Mouse (Mus musculus) forebrain, embryonic 13.5 days (tissue): ENCODE results near the gene Acss2. TPM values are rescaled to one million over a fixed set of nuclear protein-coding genes. Genes with fewer than 3 reads are reported as not detected.

Source experiments
- ATAC-seq: fragments of 200-750 bp; cut with Nextera tagmentation; 2 replicates; pipeline ENCODE4 v1.8.0; 2017
- H3K27ac ChIP-seq: fragments of 300-500 bp; sonication (generic); 2 replicates; pipeline ENCODE4 v1.5.1; 2015; ENCODE audit warnings: inconsistent platforms, mild to moderate bottlenecking, moderate library complexity
- H3K27me3 ChIP-seq: fragments of 300-500 bp; sonication (generic); 2 replicates; pipeline ENCODE4 v1.6.1; 2015; ENCODE audit warnings: mild to moderate bottlenecking, inconsistent platforms
- H3K36me3 ChIP-seq: fragments of 300-500 bp; sonication (generic); 2 replicates; pipeline ENCODE4 v1.6.1; 2015; ENCODE audit warnings: mild to moderate bottlenecking, inconsistent platforms; ENCODE audit not compliant: poor library complexity, severe bottlenecking
- H3K4me1 ChIP-seq: fragments of 300-500 bp; sonication (generic); 2 replicates; pipeline ENCODE4 v1.6.1; 2015; ENCODE audit warnings: inconsistent platforms
- H3K4me2 ChIP-seq: fragments of 300-500 bp; sonication (generic); 2 replicates; pipeline ENCODE4 v1.6.1; 2015; ENCODE audit warnings: inconsistent platforms, mild to moderate bottlenecking, moderate library complexity
- H3K4me3 ChIP-seq: fragments of 300-500 bp; sonication (generic); 2 replicates; pipeline ENCODE4 v1.5.1; 2015; ENCODE audit warnings: mild to moderate bottlenecking, inconsistent platforms
- H3K9ac ChIP-seq: fragments of 300-500 bp; sonication (generic); 2 replicates; pipeline ENCODE4 v1.6.1; 2015; ENCODE audit warnings: mild to moderate bottlenecking, inconsistent platforms
- H3K9me3 ChIP-seq: fragments of 300-500 bp; sonication (generic); replicated peaks from 2 replicates; pipeline ENCODE4 v1.6.1; 2016; ENCODE audit warnings: inconsistent platforms
- WGBS: fragments of 180-500 bp; shearing (Covaris S2); methylation state at CpG from one replicate; pipeline ENCODE4 v1.1.7; 2015; 5-methylcytosine and 5-hydroxymethylcytosine counted together
- polyA plus RNA-seq: library from polyadenylated mRNA; unstranded; fragments of >200 nt; fragmentation: Nextera tagmentation; extraction: Ambion mirVana; gene quantifications from 2 replicates; pipeline ENCODE4 v1.2.1, GENCODE M21; 2015

Acss2 gene
- polyA plus RNA-seq: 19.0 and 22.8 TPM in 2 replicates

- peak; percentile 99 for ATAC-seq
- peaks cover 33% of the 10 kb centered on the region for H3K4me1 ChIP-seq
- H3K9ac ChIP-seq: peak within 1 kb of the TSS; percentile 68
- H3K36me3 ChIP-seq: no peaks in the 10 kb centered on the region
- H3K27ac ChIP-seq: peak within 1 kb of the TSS; percentile 74
- H3K4me3 ChIP-seq: peak within 1 kb of the TSS; percentile 71
- H3K27me3 ChIP-seq: no peaks in the 10 kb centered on the region; the same call in 1 of the 2 replicates
- 2% methylated on average over 70 of the region's 70 CpGs for WGBS
- H3K4me2 ChIP-seq: peak within 1 kb of the TSS; percentile 75
- no peaks in the 10 kb centered on the region for H3K9me3 ChIP-seq
These were observed at the start of gene Acss2, which contains the start of gene Ggt7 for GRCm38 (mm10) chr2:155517455-155518423. TSS of gene Acss2 (plus strand) at chr2:155517948. TSS of gene Ggt7 (minus strand) at chr2:155518237.

DNA sequence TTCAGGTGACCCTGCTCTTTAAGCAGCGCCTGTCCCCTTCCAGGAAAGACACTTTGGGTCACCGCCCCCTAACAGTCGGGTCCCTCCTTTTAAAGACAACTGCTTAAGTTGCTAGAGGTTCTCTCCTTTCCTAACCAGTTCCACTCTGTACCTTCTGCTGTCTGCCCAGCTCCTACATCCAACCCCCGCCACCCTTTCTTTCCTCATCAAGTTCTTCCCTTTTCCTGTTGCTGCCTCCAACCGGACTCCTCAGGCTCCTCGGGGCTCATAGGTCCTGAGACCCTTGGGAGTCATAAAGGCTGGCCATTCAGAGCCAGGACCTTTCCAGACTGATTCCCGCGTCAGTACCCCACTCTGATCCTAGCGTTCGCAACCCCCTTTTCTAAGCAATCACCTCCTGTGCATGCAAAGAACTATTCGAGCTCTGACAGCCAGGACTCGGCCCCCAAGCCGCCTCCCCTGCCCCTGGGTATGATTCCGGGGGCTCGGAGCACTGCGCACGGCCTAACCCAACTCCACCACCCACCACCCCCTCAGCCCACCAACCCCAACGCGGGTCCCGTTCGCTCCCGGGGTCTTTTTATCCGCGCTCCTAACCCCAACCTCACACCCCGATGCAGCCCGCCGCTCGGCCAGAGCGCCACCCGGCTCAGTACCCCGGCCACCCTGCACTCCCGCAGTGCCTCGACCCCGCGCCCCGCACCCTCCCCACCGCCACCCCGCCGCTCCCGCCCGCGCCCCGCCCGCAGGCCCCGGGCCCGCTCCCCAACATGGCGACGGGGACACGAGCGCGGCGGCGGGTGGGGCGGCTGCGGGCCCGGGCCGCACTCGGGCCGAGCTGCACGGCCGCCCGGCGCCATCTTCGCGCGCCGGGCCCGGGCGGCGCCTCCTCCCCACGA lies 44.8 kb upstream of the Acss2 start:
- peak; percentile 62 for ATAC-seq

DNA sequence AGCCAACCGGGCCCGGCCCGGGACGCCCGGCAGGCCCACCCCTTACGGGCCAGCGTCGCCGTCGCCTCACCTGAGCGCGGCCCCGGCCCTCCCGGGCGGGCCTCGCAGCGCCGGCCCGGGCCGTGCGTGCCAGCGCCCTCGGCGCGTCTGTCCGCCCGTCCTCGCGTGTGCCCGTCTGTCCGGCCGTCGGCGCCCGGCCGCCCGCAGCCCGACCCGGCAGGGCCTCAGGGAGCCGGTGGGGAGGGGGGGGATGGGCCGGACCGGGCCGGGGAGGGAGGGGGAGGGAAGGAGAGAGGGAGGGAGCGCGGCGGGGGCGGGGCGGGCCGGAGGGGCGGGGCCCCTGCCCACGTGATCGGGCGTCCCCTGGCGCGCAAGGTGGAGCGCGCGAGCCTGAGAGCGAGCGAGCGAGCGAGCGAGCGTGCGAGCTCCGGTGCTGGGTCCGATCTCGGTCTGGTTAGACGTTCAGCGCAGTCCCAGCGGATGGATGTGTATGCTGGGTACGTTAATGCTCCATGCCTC lies 44.1 kb upstream of the Acss2 start, which contains the start of gene Ncoa6:
Gene Ncoa6 (minus strand): TSS at position 325 of the 519 bp plus-strand sequence.
- Histone ChIP-seq H3K36me3 (no peaks in the 10 kb centered on the region), H3K27ac (peak within 1 kb of the TSS; percentile 85), H3K9ac (peak within 1 kb of the TSS; percentile 95), H3K27me3 (no peaks in the 10 kb centered on the region), H3K4me2 (peak within 1 kb of the TSS; percentile 87), H3K4me3 (peak within 1 kb of the TSS; percentile 90), H3K9me3 (no peaks in the 10 kb centered on the region), H3K4me1 (peaks cover 36% of the 10 kb centered on the region)
- 0% methylated on average over 47 of the region's 72 CpGs for WGBS
- ATAC-seq: peak; percentile 89

More for the DNA sequence above, 44.8 kb upstream of the Acss2 start:
- no peaks in the 10 kb centered on the region for H3K27me3 ChIP-seq
- peak overlapping the region; percentile 90 for H3K4me3 ChIP-seq
- no peaks in the 10 kb centered on the region for H3K9me3 ChIP-seq
- H3K4me2 ChIP-seq: peak overlapping the region; percentile 87
- peak overlapping the region; percentile 95 for H3K9ac ChIP-seq
- H3K4me1 ChIP-seq: peaks cover 36% of the 10 kb centered on the region
- WGBS: 2% methylated on average over 32 of the region's 71 CpGs
- H3K36me3 ChIP-seq: no peaks in the 10 kb centered on the region
- H3K27ac ChIP-seq: peak overlapping the region; percentile 85

GRCm38 (mm10) chr2:155482021-155482420 lies 35.7 kb upstream of the Acss2 start:
- no peak; the same call in 1 of the 2 replicates for ATAC-seq
- WGBS: 36% methylated on average over 3 of the region's 3 CpGs
- Histone ChIP-seq H3K4me2 (no peak overlapping the region), H3K9ac (no peak overlapping the region), H3K27ac (no peak overlapping the region), H3K4me3 (no peak overlapping the region), H3K36me3 (no peaks in the 10 kb centered on the region), H3K27me3 (no peaks in the 10 kb centered on the region), H3K4me1 (no peaks in the 10 kb centered on the region), H3K9me3 (0 out of 2 replicates have a peak, but pooled peaks cover 4% of the 10 kb centered on the region)

GRCm38 (mm10) chr2:155490998-155491397 lies 26.8 kb upstream of the Acss2 start:
- no peak overlapping the region for H3K9ac ChIP-seq
- no peak overlapping the region for H3K27ac ChIP-seq
- no peaks in the 10 kb centered on the region for H3K9me3 ChIP-seq
- no peaks in the 10 kb centered on the region for H3K27me3 ChIP-seq
- H3K4me3 ChIP-seq: no peak overlapping the region
- ATAC-seq: no peak
- H3K36me3 ChIP-seq: peaks cover 48% of the 10 kb centered on the region
- whole genome bisulfite sequencing: 97% methylated on average over 6 of the region's 6 CpGs
- no peaks in the 10 kb centered on the region for H3K4me1 ChIP-seq
- H3K4me2 ChIP-seq: no peak overlapping the region

- Histone ChIP-seq H3K4me2 (no peak overlapping the region), H3K9me3 (no peaks in the 10 kb centered on the region), H3K36me3 (peaks cover 61% of the 10 kb centered on the region), H3K4me3 (no peak overlapping the region), H3K27me3 (no peaks in the 10 kb centered on the region), H3K4me1 (peaks cover 15% of the 10 kb centered on the region), H3K27ac (no peak overlapping the region), H3K9ac (no peak overlapping the region)
- WGBS: 92% methylated on average over 7 of the region's 7 CpGs
- no peak for ATAC-seq
These were observed 15.2 kb upstream of the Acss2 start for GRCm38 (mm10) chr2:155502596-155502995.

DNA sequence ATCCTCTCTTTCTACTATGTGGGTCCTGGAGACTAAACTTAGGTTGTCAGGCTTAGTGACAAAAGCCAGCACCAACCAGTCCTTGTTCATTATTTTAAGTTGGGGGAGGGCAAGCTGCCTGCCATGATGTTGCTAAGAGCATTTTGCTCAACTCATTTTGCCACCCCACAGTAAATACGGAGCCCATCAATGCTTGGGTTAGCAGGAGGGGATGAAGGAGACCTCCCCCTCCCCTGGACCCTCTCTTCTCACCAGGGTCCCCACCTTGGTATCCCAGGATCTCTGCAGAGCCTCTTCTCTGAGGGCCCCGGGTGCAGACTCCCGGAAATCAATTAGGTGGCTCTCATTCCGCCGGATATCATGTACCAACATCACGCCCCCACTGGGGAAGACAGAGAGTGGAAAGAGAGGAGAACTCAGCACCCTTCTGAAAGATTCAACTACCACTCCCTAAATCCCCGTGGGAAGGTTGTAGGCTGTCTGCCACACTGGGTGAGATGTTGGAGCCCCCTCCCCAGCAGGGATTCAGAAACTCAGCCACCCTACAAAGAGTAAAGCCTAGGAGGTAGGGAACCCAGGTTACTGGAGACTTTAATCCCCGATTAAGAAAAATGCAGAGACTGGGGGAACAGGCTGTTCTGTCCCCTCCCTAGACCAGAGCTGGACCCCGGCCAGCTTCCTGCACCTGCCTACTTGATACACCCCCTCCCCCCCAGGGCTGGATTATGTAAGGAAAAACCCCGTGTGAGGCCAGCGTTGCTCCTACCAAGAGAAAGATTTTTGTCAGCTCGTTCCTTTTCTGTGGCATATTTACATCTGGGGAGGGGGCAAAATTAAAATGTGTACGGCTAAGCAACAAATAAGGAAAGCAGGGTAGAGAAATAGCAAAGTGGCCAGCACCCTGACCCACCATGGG lies 13.1 kb upstream of the Acss2 start:
- peaks cover 22% of the 10 kb centered on the region for H3K4me1 ChIP-seq
- H3K36me3 ChIP-seq: peaks cover 45% of the 10 kb centered on the region
- peak overlapping the region; percentile 11; the same call in 1 of the 2 replicates for H3K27ac ChIP-seq
- no peaks in the 10 kb centered on the region for H3K27me3 ChIP-seq
- WGBS: 50% methylated on average over 13 of the region's 13 CpGs
- H3K9me3 ChIP-seq: no peaks in the 10 kb centered on the region
- ATAC-seq: no peak
- no peak overlapping the region for H3K4me3 ChIP-seq
- no peak overlapping the region for H3K4me2 ChIP-seq
- H3K9ac ChIP-seq: peak overlapping the region; percentile 34; the same call in 1 of the 2 replicates

DNA sequence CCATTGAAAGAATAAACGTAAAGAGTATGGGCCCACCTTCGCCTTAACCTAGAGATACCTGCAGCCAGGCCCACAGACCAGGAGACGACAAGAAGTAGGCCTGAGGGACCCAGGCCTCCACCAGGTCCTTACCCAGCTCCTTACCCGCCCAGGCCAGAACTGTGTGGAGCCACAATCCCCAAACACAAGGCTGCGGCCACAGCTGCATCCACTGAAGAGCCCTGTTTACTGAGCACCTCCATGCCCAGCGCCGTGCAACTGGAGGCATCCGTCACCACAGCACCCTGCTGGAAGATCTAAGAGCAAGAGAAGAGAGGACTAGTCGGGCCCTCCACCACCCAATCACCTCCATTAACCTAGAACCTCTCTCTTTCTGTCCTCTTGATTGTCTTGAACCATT lies 11.9 kb upstream of the Acss2 start:
- H3K27me3 ChIP-seq: no peaks in the 10 kb centered on the region
- H3K9ac ChIP-seq: no peak overlapping the region
- no peak overlapping the region for H3K27ac ChIP-seq
- H3K4me1 ChIP-seq: peaks cover 22% of the 10 kb centered on the region
- no peaks in the 10 kb centered on the region for H3K9me3 ChIP-seq
- H3K4me3 ChIP-seq: no peak overlapping the region
- H3K36me3 ChIP-seq: peaks cover 36% of the 10 kb centered on the region
- H3K4me2 ChIP-seq: no peak overlapping the region
- no peak for ATAC-seq
- WGBS: 95% methylated on average over 9 of the region's 9 CpGs

DNA sequence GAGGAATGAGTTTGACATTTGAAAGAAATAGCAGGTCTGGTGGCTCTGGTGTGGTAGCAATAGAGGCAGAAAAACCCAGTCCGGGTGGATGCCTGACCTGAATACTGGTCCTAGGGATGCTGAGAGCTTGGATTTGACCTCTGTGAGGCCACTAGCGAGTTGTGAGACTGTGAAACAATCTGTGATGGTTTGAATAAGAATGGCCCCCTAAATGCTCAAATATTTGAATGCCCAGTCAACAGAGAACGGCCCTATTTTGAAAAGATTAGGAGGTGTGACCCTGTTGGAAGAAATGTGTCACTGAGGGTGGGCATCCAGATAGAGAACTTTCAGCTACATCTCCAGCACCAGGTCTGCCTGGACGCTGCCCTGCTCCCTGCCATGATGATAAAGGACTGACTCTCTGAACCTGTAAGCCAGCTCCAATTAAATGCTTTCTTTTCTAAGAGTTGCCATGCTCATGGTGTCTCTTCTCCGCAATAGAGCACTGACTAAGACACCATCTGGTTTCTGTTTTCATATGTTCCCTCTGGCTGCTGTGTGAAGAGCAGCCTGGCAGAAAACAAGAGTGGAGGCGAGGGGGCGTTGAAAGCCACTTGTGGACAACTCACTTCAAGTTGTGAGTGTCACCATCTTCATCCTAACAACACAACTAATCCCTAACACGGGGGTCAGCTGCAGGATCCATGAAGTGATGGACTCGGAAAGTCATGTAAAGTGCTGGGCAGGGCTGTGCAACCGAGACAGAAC lies 9.9 kb upstream of the Acss2 start:
- Histone ChIP-seq H3K36me3 (peaks cover 21% of the 10 kb centered on the region), H3K9ac (no peak overlapping the region), H3K4me3 (no peak overlapping the region), H3K9me3 (no peaks in the 10 kb centered on the region), H3K4me1 (peaks cover 26% of the 10 kb centered on the region), H3K4me2 (no peak overlapping the region), H3K27ac (no peak overlapping the region), H3K27me3 (no peaks in the 10 kb centered on the region)
- no peak for ATAC-seq
- 68% methylated on average over 10 of the region's 10 CpGs for WGBS

DNA sequence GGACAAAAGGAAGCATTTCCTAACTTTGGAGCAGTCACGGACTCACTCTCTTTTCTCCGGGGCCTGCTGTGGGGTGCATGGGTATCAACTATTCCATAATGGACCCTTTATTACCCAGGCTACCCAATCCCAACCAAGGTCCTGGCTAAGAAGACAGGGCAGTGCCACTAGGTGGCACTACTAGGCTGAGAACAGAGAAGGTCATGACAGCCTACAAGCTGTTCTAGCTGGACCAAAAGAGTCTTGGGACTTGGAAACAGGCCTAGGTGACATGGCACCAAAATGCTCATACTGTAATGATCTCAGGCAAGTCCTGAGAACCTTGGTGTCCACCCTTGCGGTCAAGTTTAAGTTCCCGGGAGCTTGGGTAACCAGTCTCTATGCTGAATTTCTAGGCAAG lies 5.3 kb upstream of the Acss2 start:
- H3K27me3 ChIP-seq: no peaks in the 10 kb centered on the region; the same call in 1 of the 2 replicates
- peak overlapping the region; percentile 87; the same call in 1 of the 2 replicates for H3K4me2 ChIP-seq
- no peak for ATAC-seq
- no peaks in the 10 kb centered on the region for H3K9me3 ChIP-seq
- peaks cover 5% of the 10 kb centered on the region; the same call in 1 of the 2 replicates for H3K36me3 ChIP-seq
- H3K9ac ChIP-seq: no peak overlapping the region
- peaks cover 35% of the 10 kb centered on the region for H3K4me1 ChIP-seq
- WGBS: 65% methylated on average over 4 of the region's 4 CpGs
- H3K4me3 ChIP-seq: no peak overlapping the region
- no peak overlapping the region for H3K27ac ChIP-seq
